Mouse (Mus musculus) adrenal gland, postnatal 25 days (tissue): ENCODE measurements around the gene Atp2b4. TPM values are rescaled to one million over a fixed set of nuclear protein-coding genes. Genes with fewer than 3 reads are reported as not detected.

Source experiments
- DNase-seq: peaks from one replicate; pipeline ENCODE4 v3.0.0; 2021; ENCODE audit warnings: mixed read lengths
- total RNA-seq: library from RNA; stranded (reverse); gene quantifications from 2 replicates; pipeline ENCODE4 v1.2.3, GENCODE M21; 2021

Atp2b4 gene
- total RNA-seq, 1 experiment from 2014 or later, result 25.7 TPM

- DNase-seq, result no peak
Observed at GRCm38 (mm10) chr1:133797979-133798820, 2.6 kb downstream of the Atp2b4 start.

DNA sequence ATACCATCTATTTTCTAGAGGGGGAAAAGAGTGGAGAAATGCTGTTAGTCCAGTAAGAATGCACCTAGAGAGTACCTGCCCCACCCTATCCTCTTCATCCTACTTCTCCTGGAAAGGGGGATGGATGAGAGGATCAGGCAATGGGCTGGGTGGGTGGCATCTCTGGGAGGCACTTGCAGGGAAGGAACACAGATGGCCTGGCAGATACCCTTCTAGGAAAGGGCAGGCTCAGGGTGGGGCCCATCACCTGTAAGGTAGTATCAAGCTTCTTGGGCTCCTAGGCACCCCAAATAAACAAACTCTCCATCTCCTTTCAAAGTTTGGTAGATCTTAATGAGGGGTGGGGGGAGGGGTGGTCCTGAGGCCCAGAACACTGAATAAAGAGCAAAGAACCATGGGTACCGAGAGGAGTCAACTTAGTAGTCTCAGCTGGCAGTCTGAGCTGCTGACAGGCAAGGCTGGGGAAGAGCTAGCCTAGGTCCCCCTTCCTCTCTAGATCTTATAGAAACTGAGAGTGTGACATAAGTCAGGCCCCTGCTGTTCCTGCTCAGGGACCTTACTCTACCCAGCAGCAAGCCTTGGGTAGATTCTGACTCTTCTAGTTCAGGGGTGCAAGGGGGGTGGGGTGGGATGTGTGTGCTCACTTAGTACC lies 3.4 kb downstream of the Atp2b4 start:
- no peak for DNase-seq

- no peak for DNase-seq
Observed at GRCm38 (mm10) chr1:133793646-133794045, 7.2 kb downstream of the Atp2b4 start.

DNA sequence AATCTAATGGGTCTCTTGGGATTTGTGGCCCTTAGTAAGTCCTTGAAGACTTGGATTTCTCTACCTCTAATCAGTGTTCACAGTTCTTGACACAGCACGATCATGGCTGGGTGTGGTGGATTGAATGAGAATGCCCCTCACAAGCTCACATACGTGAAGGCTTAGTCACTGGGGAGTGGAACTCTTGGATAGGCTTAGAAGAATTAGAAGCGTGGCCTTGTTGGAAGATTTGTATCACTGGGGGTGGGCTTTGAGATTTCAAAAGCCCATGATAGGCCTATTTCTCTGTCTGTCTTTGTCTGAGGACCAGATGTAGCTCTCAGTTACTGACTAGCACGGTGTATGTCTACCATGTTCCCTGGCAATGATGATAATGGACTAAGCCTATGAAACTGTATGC lies 10.8 kb downstream of the Atp2b4 start:
- no peak for DNase-seq

DNA sequence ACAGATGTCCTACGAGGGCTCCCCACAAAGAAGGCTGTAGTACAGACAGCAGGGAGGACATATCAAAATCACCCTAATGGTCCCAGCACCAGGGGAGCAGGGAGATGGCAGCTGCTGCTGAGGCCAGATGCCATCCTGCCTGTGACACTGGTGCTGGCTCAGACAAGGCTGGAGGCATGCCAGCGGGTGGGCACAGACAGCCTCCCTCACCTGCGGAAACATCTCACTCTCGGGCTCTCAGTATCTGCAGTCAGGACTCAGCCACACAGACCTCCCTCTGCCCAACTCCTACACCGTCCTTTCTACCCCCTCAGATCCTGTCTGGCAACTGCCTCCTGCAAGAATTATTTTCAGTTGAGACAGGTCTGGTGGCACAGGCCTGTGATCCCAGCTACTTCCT lies 12.0 kb downstream of the Atp2b4 start:
- DNase-seq, result no peak

GRCm38 (mm10) chr1:133787500-133788210 lies 13.2 kb downstream of the Atp2b4 start:
- no peak for DNase-seq

DNA sequence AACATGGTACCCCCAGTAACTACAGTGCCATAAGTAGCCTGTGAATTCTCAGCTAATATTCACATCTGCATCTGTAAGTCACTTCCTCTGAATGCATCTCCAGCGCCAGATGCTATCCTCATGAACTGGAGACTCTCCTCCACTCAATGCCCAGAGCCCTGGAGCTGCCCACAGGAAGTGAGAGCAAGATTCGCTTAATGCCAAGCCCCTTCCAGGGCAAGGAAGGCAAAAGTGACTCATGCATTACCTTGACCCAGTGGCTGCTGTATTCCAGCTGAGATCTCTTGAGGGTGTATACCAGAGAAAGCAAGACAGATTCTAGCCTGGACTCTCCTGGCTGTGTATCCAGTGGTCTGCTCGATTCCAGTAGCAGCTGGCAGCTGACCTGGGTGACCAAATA lies 16.2 kb downstream of the Atp2b4 start:
- DNase-seq, result no peak

DNA sequence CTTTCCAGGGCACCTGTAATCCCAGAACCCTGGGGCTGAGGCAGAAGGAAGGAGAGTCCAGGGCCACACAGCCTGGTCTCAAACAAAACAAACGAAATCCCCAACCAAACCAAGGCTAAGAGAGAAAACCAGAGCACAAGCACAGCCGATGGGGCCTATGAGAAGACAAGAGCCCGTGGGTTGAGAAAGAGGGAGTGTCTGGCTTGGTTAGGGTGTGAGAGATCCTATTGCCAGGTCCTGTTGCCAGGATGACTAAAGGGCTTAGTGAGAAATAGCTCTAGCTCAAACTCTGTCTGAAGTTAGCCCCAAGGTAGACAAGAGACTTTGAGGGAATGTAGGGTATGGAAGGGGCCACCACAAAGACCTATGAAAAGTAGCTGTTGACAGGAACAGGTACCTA lies 19.3 kb downstream of the Atp2b4 start:
- DNase-seq, result no peak

- DNase-seq, result peak; percentile 27
Observed at GRCm38 (mm10) chr1:133779043-133779442, 21.8 kb downstream of the Atp2b4 start.

DNA sequence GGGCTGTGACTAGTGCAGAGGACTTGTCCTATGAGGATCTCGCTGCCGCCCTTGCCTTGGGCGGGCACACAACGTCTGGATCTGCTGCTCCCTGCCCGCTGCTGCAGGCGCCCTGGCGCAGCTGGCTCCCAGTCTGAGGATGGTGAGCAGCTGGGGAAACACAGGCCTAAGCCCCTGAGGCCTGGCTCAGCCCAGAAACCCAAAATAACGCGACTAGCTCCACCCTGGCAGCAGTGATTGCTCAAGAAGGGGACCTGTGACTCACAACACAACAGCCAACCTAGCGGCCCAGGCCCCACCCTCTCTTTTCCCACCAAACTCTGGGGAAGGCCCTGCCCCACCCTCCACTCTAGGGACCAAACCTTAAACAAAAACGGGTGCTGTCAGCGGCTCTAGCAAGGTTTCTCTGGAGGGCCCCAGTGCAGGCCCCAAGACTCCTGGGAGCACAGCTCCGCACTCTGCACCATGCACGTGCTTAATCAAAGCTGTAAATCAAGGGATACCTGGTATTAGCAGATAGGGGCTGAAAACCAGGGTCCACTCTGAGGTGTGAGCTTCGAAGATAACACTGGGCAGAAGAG lies 23.1 kb downstream of the Atp2b4 start:
- DNase-seq, result no peak

DNA sequence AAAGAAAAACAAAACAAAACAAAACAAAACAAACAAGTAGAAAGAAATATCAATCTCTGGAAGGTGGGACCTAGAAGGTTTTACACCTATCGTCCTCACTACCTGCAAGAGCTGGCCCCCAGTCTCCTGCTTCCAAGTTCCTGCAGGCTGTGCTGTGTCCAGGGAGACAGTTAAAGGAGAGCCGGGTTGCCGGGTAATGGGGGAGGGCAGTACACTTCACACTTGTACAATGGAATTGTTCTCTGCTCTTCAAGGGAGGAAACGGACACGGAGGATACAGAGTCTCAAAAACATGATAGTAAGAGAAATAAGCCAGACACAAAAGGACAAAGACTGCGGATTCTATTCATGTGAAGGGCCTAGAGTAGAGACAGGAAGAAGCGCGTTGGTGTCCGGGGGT lies 28.3 kb downstream of the Atp2b4 start:
- DNase-seq, result no peak

- DNase-seq, result no peak
Observed at GRCm38 (mm10) chr1:133771831-133772399, 28.9 kb downstream of the Atp2b4 start.

DNA sequence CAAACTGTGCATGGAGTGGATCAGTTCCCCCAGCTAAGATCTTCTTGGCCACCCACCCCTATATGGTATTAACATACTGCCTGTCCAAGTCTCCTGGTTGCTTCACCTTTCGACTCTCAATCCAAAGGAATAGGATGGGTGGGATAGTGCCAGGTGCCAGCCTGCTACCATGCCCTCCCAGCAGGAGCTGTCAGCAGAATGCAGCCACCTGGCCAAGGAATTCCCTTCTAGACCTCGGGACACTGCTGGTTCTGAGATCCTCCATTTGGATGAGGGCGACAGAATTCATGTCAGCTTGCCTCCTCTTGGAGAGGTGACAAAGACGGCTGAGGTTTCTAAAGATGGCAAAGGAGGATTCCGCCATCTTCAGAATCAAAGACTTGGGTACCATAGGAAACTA lies 32.8 kb downstream of the Atp2b4 start:
- no peak for DNase-seq

DNA sequence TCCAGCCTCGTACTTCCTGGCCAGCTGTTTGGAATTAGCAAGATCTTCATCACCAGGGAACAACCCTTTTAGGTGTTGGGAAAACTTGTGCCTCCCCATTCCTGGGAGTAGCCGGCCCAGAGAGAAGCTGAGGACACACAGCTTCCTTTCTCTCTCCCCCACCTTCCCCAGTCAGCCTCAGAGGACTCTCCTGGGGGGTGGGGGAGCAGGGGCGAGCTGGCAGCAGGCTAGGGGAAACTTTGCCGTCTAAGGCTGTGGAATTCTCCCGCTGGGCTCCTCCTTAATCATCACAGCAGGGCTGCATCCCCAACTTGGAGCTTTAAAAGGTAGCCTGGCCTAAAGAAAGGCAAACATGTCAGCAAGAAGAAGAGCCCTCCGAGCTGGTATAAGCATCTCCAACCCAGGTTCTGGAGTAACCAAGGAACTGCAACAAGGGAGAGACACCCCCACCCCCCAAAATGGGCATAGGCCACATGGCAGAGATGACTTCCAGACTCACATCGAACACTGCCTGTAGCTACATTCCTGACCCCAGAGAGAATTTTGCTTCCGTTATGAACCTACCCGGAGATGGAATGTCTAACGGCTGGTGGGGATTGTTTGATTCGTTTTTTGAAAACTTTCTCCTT lies 33.8 kb downstream of the Atp2b4 start:
- DNase-seq, result no peak

DNA sequence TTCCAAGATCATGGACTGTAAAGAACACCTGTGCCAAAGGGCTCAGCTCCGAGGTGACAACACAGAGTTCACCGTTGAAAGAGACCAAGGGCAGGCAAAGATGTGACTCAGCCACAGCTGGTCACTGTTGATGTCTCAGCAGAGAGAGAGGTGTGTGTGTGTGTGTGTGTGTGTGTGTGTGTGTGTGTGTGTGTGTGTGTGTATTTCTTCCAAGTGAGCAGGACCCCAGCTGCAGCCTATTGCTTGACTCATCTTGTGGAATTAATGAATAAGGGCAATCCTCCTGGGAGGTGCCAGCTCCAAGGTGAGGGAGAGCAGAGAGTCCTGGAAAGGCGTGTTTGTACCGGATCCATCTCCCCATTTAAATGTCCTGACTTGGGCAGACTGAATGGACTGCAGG lies 35.5 kb downstream of the Atp2b4 start:
- DNase-seq, result no peak

- DNase-seq, result no peak
Observed at GRCm38 (mm10) chr1:133762946-133763422, 37.9 kb downstream of the Atp2b4 start.

GRCm38 (mm10) chr1:133761278-133761677 lies 39.6 kb downstream of the Atp2b4 start:
- no peak for DNase-seq

GRCm38 (mm10) chr1:133754317-133754868 lies 46.4 kb downstream of the Atp2b4 start:
- DNase-seq, result no peak

- DNase-seq, result no peak
Observed at GRCm38 (mm10) chr1:133753325-133753724, 47.5 kb downstream of the Atp2b4 start.

DNA sequence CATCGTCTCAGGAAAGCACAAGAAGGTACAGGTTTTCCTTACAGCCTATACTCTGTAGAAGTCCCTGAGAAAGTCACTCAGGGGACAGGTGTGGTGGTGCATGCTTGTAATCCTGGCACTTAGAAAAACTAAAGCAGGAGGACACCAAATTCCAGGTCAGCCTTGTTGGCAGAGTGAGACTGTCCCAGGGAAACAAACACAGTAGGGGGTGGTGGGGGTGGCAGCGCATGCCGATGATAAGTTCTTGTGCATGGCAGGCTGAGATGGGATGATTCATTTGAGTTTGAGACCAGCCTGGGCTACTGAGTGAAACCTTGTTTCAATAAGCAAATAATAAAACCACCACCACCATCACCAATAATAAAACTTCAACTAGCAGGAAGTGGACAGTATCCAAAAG lies 49.2 kb downstream of the Atp2b4 start:
- DNase-seq, result no peak

DNA sequence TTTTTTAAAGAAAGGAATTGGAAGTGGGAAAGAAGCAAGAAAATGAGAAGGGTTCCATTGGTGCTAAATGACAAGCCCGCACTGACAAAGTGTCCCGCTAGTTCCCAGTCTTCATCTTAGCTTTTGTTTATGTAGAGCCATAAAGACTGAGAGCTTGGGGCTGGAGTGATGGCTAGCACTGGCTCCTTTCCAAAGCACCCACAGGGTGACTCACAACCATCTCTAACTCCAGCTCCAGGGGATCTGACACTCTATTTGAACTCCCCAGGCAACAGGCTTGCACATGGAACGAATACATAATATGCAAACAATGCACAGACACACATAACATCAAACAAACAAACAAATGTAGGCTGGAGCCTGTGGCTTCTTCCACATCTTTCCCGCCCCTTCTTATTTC lies 50.9 kb downstream of the Atp2b4 start:
- peak; percentile 20 for DNase-seq
